Mouse (Mus musculus): ENCODE results near the gene Phf10. TPM values are rescaled to one million over a fixed set of nuclear protein-coding genes. Genes with fewer than 3 reads are reported as not detected.

The Phf10 gene
- polyA plus RNA-seq, 1 experiment from 2014 or later: 25.2 TPM

- Histone ChIP-seq H3K27ac (replicated peaks; ENCODE audit: low read depth, low read length) (no peak overlapping the region), H3K4me1 (ENCODE audit: control insufficient read depth, insufficient read depth, low read length) (no peaks in the 10 kb centered on the region), H3K9ac (replicated peaks; ENCODE audit: low read length) (no peak overlapping the region), H3K36me3 (ENCODE audit: control insufficient read depth, insufficient read depth, low read length) (no peaks in the 10 kb centered on the region), H3K4me3 (replicated peaks; ENCODE audit: low read depth, low read length) (no peak overlapping the region), H3K9me3 (ENCODE audit: control insufficient read depth, low read length) (no peaks in the 10 kb centered on the region), H3K27me3 (ENCODE audit: control insufficient read depth, insufficient read depth, low read length) (no peaks in the 10 kb centered on the region), H3K4me2 (ENCODE audit: low read length) (no peak overlapping the region)
- 91% methylated on average over 7 of the region's 7 CpGs for WGBS
- DNase-seq: no peak
- no peak for ATAC-seq (ENCODE audit: low FRiP score, low TSS enrichment)
These were observed 30.4 kb downstream of the Phf10 start for GRCm38 (mm10) chr17:14930697-14931096.

GRCm38 (mm10) chr17:14928631-14929030 lies 32.4 kb downstream of the Phf10 start:
- no peak for ATAC-seq (ENCODE audit: low FRiP score, low TSS enrichment)

GRCm38 (mm10) chr17:14927644-14928218 lies 33.3 kb downstream of the Phf10 start:
- H3K27me3 ChIP-seq (ENCODE audit: control insufficient read depth, insufficient read depth, low read length): no peaks in the 10 kb centered on the region
- no peak overlapping the region for H3K27ac ChIP-seq (replicated peaks; ENCODE audit: low read depth, low read length)
- ATAC-seq (ENCODE audit: low FRiP score, low TSS enrichment) (no peak), DNase-seq (no peak)
- H3K36me3 ChIP-seq (ENCODE audit: control insufficient read depth, insufficient read depth, low read length): no peaks in the 10 kb centered on the region
- H3K4me1 ChIP-seq (ENCODE audit: control insufficient read depth, insufficient read depth, low read length): no peaks in the 10 kb centered on the region
- H3K9me3 ChIP-seq (ENCODE audit: control insufficient read depth, low read length): no peaks in the 10 kb centered on the region
- H3K9ac ChIP-seq (replicated peaks; ENCODE audit: low read length): no peak overlapping the region
- WGBS: 83% methylated on average over 8 of the region's 8 CpGs
- no peak overlapping the region for H3K4me2 ChIP-seq (ENCODE audit: low read length)
- H3K4me3 ChIP-seq (replicated peaks; ENCODE audit: low read depth, low read length): no peak overlapping the region

More at GRCm38 (mm10) chr17:14928631-14929030, 32.4 kb downstream of the Phf10 start:
- Histone ChIP-seq H3K9ac (replicated peaks; ENCODE audit: low read length) (no peak overlapping the region), H3K36me3 (ENCODE audit: control insufficient read depth, insufficient read depth, low read length) (no peaks in the 10 kb centered on the region), H3K27me3 (ENCODE audit: control insufficient read depth, insufficient read depth, low read length) (no peaks in the 10 kb centered on the region), H3K4me3 (replicated peaks; ENCODE audit: low read depth, low read length) (no peak overlapping the region), H3K4me1 (ENCODE audit: control insufficient read depth, insufficient read depth, low read length) (no peaks in the 10 kb centered on the region), H3K9me3 (ENCODE audit: control insufficient read depth, low read length) (no peaks in the 10 kb centered on the region), H3K4me2 (ENCODE audit: low read length) (no peak overlapping the region), H3K27ac (replicated peaks; ENCODE audit: low read depth, low read length) (no peak overlapping the region)
- no peak for DNase-seq
- WGBS: 71% methylated on average over 5 of the region's 5 CpGs

GRCm38 (mm10) chr17:14921582-14921981 lies 39.5 kb downstream of the Phf10 start:
- H3K9ac ChIP-seq (replicated peaks; ENCODE audit: low read length): no peak overlapping the region
- 82% methylated on average over 6 of the region's 6 CpGs for WGBS
- no peak overlapping the region for H3K4me2 ChIP-seq (ENCODE audit: low read length)
- H3K27me3 ChIP-seq (ENCODE audit: control insufficient read depth, insufficient read depth, low read length): no peaks in the 10 kb centered on the region
- ATAC-seq (ENCODE audit: low FRiP score, low TSS enrichment) (no peak), DNase-seq (no peak)
- H3K4me1 ChIP-seq (ENCODE audit: control insufficient read depth, insufficient read depth, low read length): no peaks in the 10 kb centered on the region
- H3K27ac ChIP-seq (replicated peaks; ENCODE audit: low read depth, low read length): no peak overlapping the region
- no peaks in the 10 kb centered on the region for H3K9me3 ChIP-seq (ENCODE audit: control insufficient read depth, low read length)
- no peaks in the 10 kb centered on the region for H3K36me3 ChIP-seq (ENCODE audit: control insufficient read depth, insufficient read depth, low read length)
- no peak overlapping the region for H3K4me3 ChIP-seq (replicated peaks; ENCODE audit: low read depth, low read length)

GRCm38 (mm10) chr17:14917866-14918265 lies 43.2 kb downstream of the Phf10 start:
- Histone ChIP-seq H3K4me3 (replicated peaks; ENCODE audit: low read depth, low read length) (no peak overlapping the region), H3K4me2 (ENCODE audit: low read length) (no peak overlapping the region), H3K27me3 (ENCODE audit: control insufficient read depth, insufficient read depth, low read length) (no peaks in the 10 kb centered on the region), H3K9me3 (ENCODE audit: control insufficient read depth, low read length) (no peaks in the 10 kb centered on the region), H3K27ac (replicated peaks; ENCODE audit: low read depth, low read length) (no peak overlapping the region), H3K4me1 (ENCODE audit: control insufficient read depth, insufficient read depth, low read length) (no peaks in the 10 kb centered on the region), H3K36me3 (ENCODE audit: control insufficient read depth, insufficient read depth, low read length) (no peaks in the 10 kb centered on the region), H3K9ac (replicated peaks; ENCODE audit: low read length) (no peak overlapping the region)
- DNase-seq (no peak), ATAC-seq (ENCODE audit: low FRiP score, low TSS enrichment) (no peak)
- 91% methylated on average over 8 of the region's 8 CpGs for WGBS

- no peak for DNase-seq
These were observed 46.7 kb downstream of the Phf10 start for GRCm38 (mm10) chr17:14914401-14914800.

GRCm38 (mm10) chr17:14912981-14913380 lies 48.1 kb downstream of the Phf10 start:
- WGBS: 91% methylated on average over 8 of the region's 8 CpGs
- Histone ChIP-seq H3K36me3 (ENCODE audit: control insufficient read depth, insufficient read depth, low read length) (no peaks in the 10 kb centered on the region), H3K9me3 (ENCODE audit: control insufficient read depth, low read length) (no peaks in the 10 kb centered on the region), H3K9ac (replicated peaks; ENCODE audit: low read length) (no peak overlapping the region), H3K27me3 (ENCODE audit: control insufficient read depth, insufficient read depth, low read length) (no peaks in the 10 kb centered on the region), H3K4me3 (replicated peaks; ENCODE audit: low read depth, low read length) (no peak overlapping the region), H3K4me1 (ENCODE audit: control insufficient read depth, insufficient read depth, low read length) (no peaks in the 10 kb centered on the region), H3K27ac (replicated peaks; ENCODE audit: low read depth, low read length) (no peak overlapping the region), H3K4me2 (ENCODE audit: low read length) (no peak overlapping the region)
- no peak for ATAC-seq (ENCODE audit: low FRiP score, low TSS enrichment)
- no peak for DNase-seq

More at GRCm38 (mm10) chr17:14914401-14914800, 46.7 kb downstream of the Phf10 start:
- Histone ChIP-seq H3K4me2 (ENCODE audit: low read length) (no peak overlapping the region), H3K4me3 (replicated peaks; ENCODE audit: low read depth, low read length) (no peak overlapping the region), H3K9me3 (ENCODE audit: control insufficient read depth, low read length) (no peaks in the 10 kb centered on the region), H3K27ac (replicated peaks; ENCODE audit: low read depth, low read length) (no peak overlapping the region), H3K27me3 (ENCODE audit: control insufficient read depth, insufficient read depth, low read length) (no peaks in the 10 kb centered on the region), H3K9ac (replicated peaks; ENCODE audit: low read length) (no peak overlapping the region), H3K4me1 (ENCODE audit: control insufficient read depth, insufficient read depth, low read length) (no peaks in the 10 kb centered on the region), H3K36me3 (ENCODE audit: control insufficient read depth, insufficient read depth, low read length) (no peaks in the 10 kb centered on the region)
- WGBS: 91% methylated on average over 4 of the region's 4 CpGs
- ATAC-seq (ENCODE audit: low FRiP score, low TSS enrichment): no peak

GRCm38 (mm10) chr17:14912420-14912819 lies 48.7 kb downstream of the Phf10 start:
- DNase-seq: no peak
- H3K9me3 ChIP-seq (ENCODE audit: control insufficient read depth, low read length): no peaks in the 10 kb centered on the region
- no peak for ATAC-seq (ENCODE audit: low FRiP score, low TSS enrichment)
- H3K27ac ChIP-seq (replicated peaks; ENCODE audit: low read depth, low read length): no peak overlapping the region
- no peaks in the 10 kb centered on the region for H3K27me3 ChIP-seq (ENCODE audit: control insufficient read depth, insufficient read depth, low read length)
- no peak overlapping the region for H3K4me3 ChIP-seq (replicated peaks; ENCODE audit: low read depth, low read length)
- 50% methylated on average over 6 of the region's 6 CpGs for WGBS
- no peak overlapping the region for H3K4me2 ChIP-seq (ENCODE audit: low read length)
- no peaks in the 10 kb centered on the region for H3K4me1 ChIP-seq (ENCODE audit: control insufficient read depth, insufficient read depth, low read length)
- H3K9ac ChIP-seq (replicated peaks; ENCODE audit: low read length): no peak overlapping the region
- H3K36me3 ChIP-seq (ENCODE audit: control insufficient read depth, insufficient read depth, low read length): no peaks in the 10 kb centered on the region

- no peak for DNase-seq
- Histone ChIP-seq H3K9ac (replicated peaks; ENCODE audit: low read length) (no peak overlapping the region), H3K4me1 (ENCODE audit: control insufficient read depth, insufficient read depth, low read length) (no peaks in the 10 kb centered on the region), H3K4me3 (replicated peaks; ENCODE audit: low read depth, low read length) (no peak overlapping the region), H3K4me2 (ENCODE audit: low read length) (no peak overlapping the region), H3K36me3 (ENCODE audit: control insufficient read depth, insufficient read depth, low read length) (no peaks in the 10 kb centered on the region), H3K27ac (replicated peaks; ENCODE audit: low read depth, low read length) (no peak overlapping the region), H3K9me3 (ENCODE audit: control insufficient read depth, low read length) (no peaks in the 10 kb centered on the region), H3K27me3 (ENCODE audit: control insufficient read depth, insufficient read depth, low read length) (no peaks in the 10 kb centered on the region)
- WGBS: 94% methylated on average over 5 of the region's 5 CpGs
- no peak for ATAC-seq (ENCODE audit: low FRiP score, low TSS enrichment)
These were observed 50.3 kb downstream of the Phf10 start for GRCm38 (mm10) chr17:14910771-14911170.
